Mouse (Mus musculus): ENCODE data around the gene Slc16a14. TPM values are rescaled to one million over a fixed set of nuclear protein-coding genes. Genes with fewer than 3 reads are reported as not detected.

The Slc16a14 gene
- polyA plus RNA-seq, 1 experiment from 2014 or later, result 0.60 TPM

DNA sequence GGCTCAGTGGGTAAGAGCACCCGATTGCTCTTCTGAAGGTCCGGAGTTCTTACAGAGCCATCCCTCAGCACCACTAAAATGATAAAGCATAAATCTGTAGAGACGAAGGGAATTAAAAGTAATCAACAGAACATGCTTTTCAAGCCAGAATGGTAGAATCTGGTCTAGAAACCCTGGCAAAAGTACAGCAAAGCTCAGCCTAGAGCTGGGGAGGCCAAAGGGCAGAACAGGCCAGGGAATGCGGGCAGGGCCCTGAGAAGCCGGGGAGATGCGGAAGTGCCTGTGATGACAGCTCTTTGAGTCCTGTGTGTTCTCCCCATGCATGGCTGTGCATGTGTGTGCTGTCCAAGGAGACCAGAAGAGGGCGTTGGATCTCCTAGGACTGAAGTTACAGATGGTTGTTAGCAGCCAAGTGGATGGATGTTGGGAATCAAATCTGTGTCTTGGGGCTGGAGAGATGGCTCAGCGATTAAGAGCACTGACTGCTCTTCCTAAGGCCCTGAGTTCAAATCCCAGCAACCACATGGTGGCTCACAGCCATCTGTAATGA, 55.3 kb downstream of the Slc16a14 start:
- no peak for ATAC-seq (ENCODE audit: insufficient number of reproducible peaks, low FRiP score, low TSS enrichment, low read depth)
- WGBS, result 94% methylated on average over 8 of the region's 8 CpGs

DNA sequence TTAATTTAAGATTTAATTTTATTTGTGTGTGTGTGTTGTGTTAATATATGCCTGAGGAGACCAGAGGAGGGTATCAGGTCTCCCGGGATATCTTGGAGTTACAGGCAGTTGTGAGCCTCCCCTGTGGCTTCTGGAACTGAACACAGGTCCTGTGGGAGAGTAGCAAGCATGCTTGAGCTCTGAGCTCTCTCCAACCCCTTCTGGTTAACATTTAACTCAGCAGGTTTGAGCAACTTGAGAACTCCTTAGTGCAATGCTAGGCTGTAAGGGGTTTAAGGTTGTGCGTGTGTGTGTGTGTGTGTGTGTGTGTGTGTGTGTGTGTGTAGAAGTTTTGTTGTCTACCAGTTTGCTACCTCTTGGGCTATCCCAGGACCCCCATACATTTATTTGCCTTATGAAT, 57.3 kb downstream of the Slc16a14 start:
- WGBS, result 83% methylated on average over 2 of the region's 2 CpGs
- H3K4me1 ChIP-seq, result no peaks in the 10 kb centered on the region
- H3K4me3 ChIP-seq, result no peak overlapping the region
- H3K9ac ChIP-seq, result no peak overlapping the region
- no peaks in the 10 kb centered on the region for H3K27me3 ChIP-seq
- no peak for ATAC-seq (ENCODE audit: insufficient number of reproducible peaks, low FRiP score, low TSS enrichment, low read depth)
- no peak overlapping the region for H3K27ac ChIP-seq
- H3K4me2 ChIP-seq, result no peak overlapping the region
- no peaks in the 10 kb centered on the region for H3K9me3 ChIP-seq
- H3K36me3 ChIP-seq, result no peaks in the 10 kb centered on the region

More for the DNA sequence above, 55.3 kb downstream of the Slc16a14 start:
- Histone ChIP-seq H3K36me3 (no peaks in the 10 kb centered on the region), H3K4me1 (no peaks in the 10 kb centered on the region), H3K4me3 (no peak overlapping the region), H3K27ac (no peak overlapping the region), H3K9ac (no peak overlapping the region), H3K9me3 (no peaks in the 10 kb centered on the region), H3K4me2 (no peak overlapping the region), H3K27me3 (no peaks in the 10 kb centered on the region)

DNA sequence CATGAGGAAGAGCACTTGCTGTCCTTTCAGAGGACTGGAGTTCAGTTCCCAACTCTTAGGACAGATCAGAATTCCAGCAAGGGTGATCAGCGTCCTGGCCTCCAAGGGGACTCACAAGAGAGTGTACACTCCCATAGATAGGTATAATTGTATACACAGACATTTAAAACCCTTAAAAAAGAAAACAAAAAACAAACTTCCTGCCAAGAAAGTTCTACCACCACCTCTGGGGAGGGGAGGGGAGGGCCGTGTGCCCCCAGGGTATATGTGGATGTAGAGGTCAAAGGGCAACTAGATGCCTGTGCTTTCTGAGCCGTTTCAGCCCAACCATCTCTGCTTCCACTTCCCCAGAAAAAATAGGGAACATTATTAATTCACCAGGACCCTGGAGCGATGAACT, 62.0 kb downstream of the Slc16a14 start:
- Histone ChIP-seq H3K4me2 (no peak overlapping the region), H3K9me3 (no peaks in the 10 kb centered on the region), H3K4me1 (no peaks in the 10 kb centered on the region), H3K9ac (no peak overlapping the region), H3K4me3 (no peak overlapping the region), H3K27ac (no peak overlapping the region), H3K27me3 (no peaks in the 10 kb centered on the region), H3K36me3 (no peaks in the 10 kb centered on the region)
- 54% methylated on average over 4 of the region's 4 CpGs for WGBS
- no peak for ATAC-seq (ENCODE audit: insufficient number of reproducible peaks, low FRiP score, low TSS enrichment, low read depth)

DNA sequence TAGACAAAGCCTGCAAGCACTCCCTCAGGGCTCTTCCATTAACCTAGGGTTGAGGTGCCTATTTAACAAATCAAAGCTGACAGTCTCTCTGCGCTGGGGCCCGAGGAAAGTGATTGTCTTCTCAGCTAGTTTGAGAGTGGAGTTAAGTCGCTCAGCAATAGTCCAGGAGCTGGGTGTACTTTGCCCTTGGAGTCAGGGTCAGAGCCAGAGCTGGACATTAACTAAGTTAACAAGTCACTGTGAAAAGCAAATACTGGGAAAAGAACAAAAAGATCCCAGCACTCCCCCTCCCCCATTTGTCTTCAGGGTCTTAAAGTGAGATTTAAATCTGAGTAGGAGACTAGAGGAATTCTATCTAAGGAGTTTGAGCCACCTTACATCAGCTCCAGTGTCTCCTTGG, 62.8 kb downstream of the Slc16a14 start:
- H3K27me3 ChIP-seq, result no peaks in the 10 kb centered on the region
- H3K4me2 ChIP-seq, result no peak overlapping the region
- H3K4me1 ChIP-seq, result no peaks in the 10 kb centered on the region
- no peaks in the 10 kb centered on the region for H3K36me3 ChIP-seq
- ATAC-seq (ENCODE audit: insufficient number of reproducible peaks, low FRiP score, low TSS enrichment, low read depth), result no peak
- H3K4me3 ChIP-seq, result no peak overlapping the region
- WGBS, result 21% methylated on average over 3 of the region's 3 CpGs
- no peak overlapping the region for H3K27ac ChIP-seq
- H3K9ac ChIP-seq, result no peak overlapping the region
- no peaks in the 10 kb centered on the region for H3K9me3 ChIP-seq

DNA sequence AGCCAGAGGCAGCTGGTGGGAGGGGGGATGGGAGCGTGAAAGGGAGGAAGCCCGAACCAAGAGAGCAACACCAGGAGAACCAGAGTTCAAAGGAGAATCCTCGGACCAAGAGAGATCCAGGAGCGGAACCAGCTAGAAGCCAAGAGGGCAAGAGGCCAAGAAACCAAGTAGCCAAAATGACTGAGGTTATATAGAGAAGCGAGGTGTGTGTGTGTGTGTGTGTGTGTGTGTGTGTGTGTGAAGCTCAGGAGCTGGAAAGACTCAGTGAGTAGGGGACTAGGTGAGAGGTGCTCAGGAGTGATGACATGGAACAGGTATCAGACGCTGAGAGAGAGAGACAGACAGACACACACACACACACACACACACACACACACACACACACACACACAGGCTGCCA, 63.8 kb downstream of the Slc16a14 start:
- no peaks in the 10 kb centered on the region for H3K9me3 ChIP-seq
- no peaks in the 10 kb centered on the region for H3K27me3 ChIP-seq
- WGBS, result 60% methylated on average over 6 of the region's 6 CpGs
- H3K9ac ChIP-seq, result no peak overlapping the region
- ATAC-seq (ENCODE audit: insufficient number of reproducible peaks, low FRiP score, low TSS enrichment, low read depth), result no peak
- no peaks in the 10 kb centered on the region for H3K36me3 ChIP-seq
- no peak overlapping the region for H3K4me2 ChIP-seq
- no peak overlapping the region for H3K4me3 ChIP-seq
- H3K4me1 ChIP-seq, result no peaks in the 10 kb centered on the region
- H3K27ac ChIP-seq, result no peak overlapping the region

DNA sequence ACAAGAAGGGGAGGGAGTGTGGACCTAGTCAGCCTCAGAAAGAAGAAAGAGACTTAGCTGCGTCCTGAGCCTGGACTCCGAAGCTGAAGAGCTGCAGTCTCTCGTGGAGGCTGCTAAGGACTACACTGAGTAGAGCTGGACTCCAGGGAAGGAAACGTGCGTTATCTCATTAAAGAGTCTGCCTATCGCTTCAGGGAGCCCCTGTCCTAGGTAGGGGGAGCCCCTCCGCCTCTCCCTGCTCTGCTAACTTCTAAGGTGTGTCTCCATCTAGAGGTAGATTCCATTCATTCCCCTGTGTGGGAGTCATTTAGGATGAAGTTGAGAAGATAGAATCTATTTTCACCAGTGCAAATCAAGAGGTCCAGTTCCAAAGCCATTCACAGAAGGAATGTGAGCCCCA, 65.4 kb downstream of the Slc16a14 start:
- 51% methylated on average over 7 of the region's 7 CpGs for WGBS
- no peak overlapping the region for H3K4me2 ChIP-seq

DNA sequence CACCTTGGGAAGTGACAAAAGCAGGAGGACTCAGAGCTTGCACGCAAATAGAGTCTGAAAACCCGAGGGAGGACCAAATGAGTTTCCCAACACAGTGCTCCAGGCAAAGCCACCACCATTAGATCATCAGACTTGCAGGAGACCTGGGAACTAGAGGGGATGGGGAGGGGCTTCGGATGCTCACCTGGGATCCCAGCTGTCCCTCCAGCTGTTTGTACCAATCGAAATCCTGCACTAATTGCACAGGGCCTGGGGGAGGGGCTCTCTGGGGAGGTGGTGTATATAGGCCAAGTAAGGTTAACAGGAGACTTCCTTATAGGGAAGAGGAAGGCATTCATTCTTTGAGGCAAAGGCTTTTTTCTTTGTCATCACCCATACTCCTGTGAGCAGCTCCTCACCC, 66.1 kb downstream of the Slc16a14 start:
- H3K4me2 ChIP-seq, result no peak overlapping the region
- ATAC-seq (ENCODE audit: insufficient number of reproducible peaks, low FRiP score, low TSS enrichment, low read depth), result no peak
- H3K4me1 ChIP-seq, result no peaks in the 10 kb centered on the region
- H3K27ac ChIP-seq, result no peak overlapping the region
- 56% methylated on average over 4 of the region's 4 CpGs for WGBS
- H3K36me3 ChIP-seq, result no peaks in the 10 kb centered on the region
- no peaks in the 10 kb centered on the region for H3K27me3 ChIP-seq
- H3K9ac ChIP-seq, result no peak overlapping the region
- no peaks in the 10 kb centered on the region for H3K9me3 ChIP-seq
- no peak overlapping the region for H3K4me3 ChIP-seq

More for the DNA sequence above, 65.4 kb downstream of the Slc16a14 start:
- H3K9me3 ChIP-seq, result no peaks in the 10 kb centered on the region
- H3K36me3 ChIP-seq, result no peaks in the 10 kb centered on the region
- ATAC-seq (ENCODE audit: insufficient number of reproducible peaks, low FRiP score, low TSS enrichment, low read depth), result no peak
- no peak overlapping the region for H3K4me3 ChIP-seq
- H3K27me3 ChIP-seq, result no peaks in the 10 kb centered on the region
- H3K9ac ChIP-seq, result no peak overlapping the region
- H3K4me1 ChIP-seq, result no peaks in the 10 kb centered on the region
- H3K27ac ChIP-seq, result no peak overlapping the region

DNA sequence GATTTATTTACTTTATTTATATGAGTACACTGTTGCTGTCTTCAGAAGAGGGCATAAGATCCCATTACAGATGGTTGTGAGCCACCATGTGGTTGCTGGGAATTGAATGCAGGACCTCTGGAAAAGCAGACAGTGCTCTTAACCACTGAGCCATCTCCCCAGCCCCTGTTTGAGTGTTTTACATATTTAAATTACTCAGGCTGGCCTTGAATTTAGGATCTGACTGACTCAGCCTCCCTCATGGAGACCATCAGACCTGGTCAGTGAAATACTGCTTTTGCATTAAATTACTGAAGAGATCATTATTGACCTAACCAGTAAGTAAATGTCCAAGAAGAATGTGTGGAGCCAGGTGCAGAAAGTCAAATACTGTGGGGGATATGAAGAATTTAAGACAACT, 66.6 kb downstream of the Slc16a14 start:
- no peaks in the 10 kb centered on the region for H3K36me3 ChIP-seq
- H3K9ac ChIP-seq, result no peak overlapping the region
- H3K27me3 ChIP-seq, result no peaks in the 10 kb centered on the region
- H3K9me3 ChIP-seq, result no peaks in the 10 kb centered on the region
- no peaks in the 10 kb centered on the region for H3K4me1 ChIP-seq
- H3K27ac ChIP-seq, result no peak overlapping the region
- no peak overlapping the region for H3K4me3 ChIP-seq
- ATAC-seq (ENCODE audit: insufficient number of reproducible peaks, low FRiP score, low TSS enrichment, low read depth), result no peak
- no peak overlapping the region for H3K4me2 ChIP-seq

DNA sequence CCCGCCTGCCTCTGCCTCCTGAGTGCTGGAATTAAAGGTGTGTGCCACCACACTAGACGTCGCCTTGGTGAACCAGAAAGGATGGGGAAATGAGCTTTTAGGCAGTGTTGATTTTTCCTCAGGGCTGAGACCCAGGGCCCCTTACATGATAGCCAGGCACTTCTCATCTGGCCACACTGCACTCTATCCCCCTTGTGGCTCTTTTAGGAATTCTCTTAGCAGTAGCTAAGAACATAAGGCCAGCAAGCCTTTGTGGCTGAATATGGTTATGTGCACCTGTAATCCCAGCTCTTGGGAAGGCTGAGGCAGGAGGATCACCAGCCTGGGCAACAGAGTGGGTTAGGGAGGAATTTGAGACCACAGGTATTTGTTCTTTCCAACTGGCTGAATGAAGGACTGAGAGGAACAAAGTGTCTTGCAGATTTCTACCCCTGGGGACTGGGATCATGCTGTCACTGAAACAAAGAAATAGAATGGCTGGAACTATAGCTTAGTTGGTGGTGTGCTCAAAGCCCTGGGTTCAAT, 68.2 kb downstream of the Slc16a14 start:
- Histone ChIP-seq H3K36me3 (no peaks in the 10 kb centered on the region), H3K4me1 (no peaks in the 10 kb centered on the region), H3K27ac (no peak overlapping the region), H3K4me3 (no peak overlapping the region), H3K27me3 (no peaks in the 10 kb centered on the region), H3K4me2 (no peak overlapping the region), H3K9me3 (no peaks in the 10 kb centered on the region), H3K9ac (no peak overlapping the region)
- ATAC-seq (ENCODE audit: insufficient number of reproducible peaks, low FRiP score, low TSS enrichment, low read depth), result no peak
- 96% methylated on average over 3 of the region's 3 CpGs for WGBS

DNA sequence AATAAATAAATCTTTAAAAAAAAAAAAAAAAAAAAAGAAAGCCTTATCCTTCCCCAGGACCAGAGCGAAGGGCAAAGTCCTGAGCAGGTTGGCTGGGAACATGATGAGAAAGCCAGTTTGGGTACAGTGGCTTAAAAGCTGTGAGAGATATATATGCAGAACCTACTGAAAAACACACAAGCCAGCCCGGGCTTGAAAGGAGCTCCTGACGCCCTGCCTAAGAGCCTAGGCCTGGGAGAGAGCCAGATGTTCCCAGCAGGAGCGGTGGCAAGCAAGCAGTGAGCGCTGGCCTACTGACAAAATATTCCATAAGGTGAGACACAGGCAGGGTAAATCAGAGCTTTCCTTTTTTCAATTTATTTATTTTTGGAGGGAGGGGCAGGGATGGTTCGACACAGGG, 68.7 kb downstream of the Slc16a14 start:
- Histone ChIP-seq H3K27ac (no peak overlapping the region), H3K27me3 (no peaks in the 10 kb centered on the region), H3K4me3 (no peak overlapping the region), H3K9ac (no peak overlapping the region), H3K9me3 (no peaks in the 10 kb centered on the region), H3K36me3 (no peaks in the 10 kb centered on the region), H3K4me1 (no peaks in the 10 kb centered on the region), H3K4me2 (no peak overlapping the region)
- 79% methylated on average over 6 of the region's 6 CpGs for WGBS
- ATAC-seq (ENCODE audit: insufficient number of reproducible peaks, low FRiP score, low TSS enrichment, low read depth), result no peak

DNA sequence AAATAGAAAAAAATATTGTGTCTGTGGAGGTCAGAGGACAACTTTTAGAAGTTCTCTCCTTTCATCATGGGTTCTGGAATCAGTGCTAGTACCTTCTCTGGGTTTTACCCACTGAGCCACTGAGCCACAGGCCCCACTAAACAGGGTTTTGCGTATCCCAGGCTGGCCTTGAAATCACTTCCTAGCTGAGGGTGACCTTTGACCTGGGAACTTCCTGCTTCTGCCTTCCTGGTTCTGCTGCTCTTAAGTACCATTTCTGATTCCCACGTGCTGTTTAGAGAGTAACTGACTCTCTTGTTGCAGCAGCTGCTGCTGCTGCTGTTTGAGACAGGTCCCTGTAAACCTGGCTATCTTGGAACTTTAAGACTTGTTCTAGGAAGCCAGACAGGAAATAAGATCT, 70.3 kb downstream of the Slc16a14 start:
- no peaks in the 10 kb centered on the region for H3K36me3 ChIP-seq
- H3K9me3 ChIP-seq, result no peaks in the 10 kb centered on the region
- no peak overlapping the region for H3K27ac ChIP-seq
- no peak overlapping the region for H3K4me2 ChIP-seq
- no peak for ATAC-seq (ENCODE audit: insufficient number of reproducible peaks, low FRiP score, low TSS enrichment, low read depth)
- H3K4me1 ChIP-seq, result no peaks in the 10 kb centered on the region
- no peaks in the 10 kb centered on the region for H3K27me3 ChIP-seq
- H3K9ac ChIP-seq, result no peak overlapping the region
- 45% methylated on average over 2 of the region's 2 CpGs for WGBS
- no peak overlapping the region for H3K4me3 ChIP-seq

DNA sequence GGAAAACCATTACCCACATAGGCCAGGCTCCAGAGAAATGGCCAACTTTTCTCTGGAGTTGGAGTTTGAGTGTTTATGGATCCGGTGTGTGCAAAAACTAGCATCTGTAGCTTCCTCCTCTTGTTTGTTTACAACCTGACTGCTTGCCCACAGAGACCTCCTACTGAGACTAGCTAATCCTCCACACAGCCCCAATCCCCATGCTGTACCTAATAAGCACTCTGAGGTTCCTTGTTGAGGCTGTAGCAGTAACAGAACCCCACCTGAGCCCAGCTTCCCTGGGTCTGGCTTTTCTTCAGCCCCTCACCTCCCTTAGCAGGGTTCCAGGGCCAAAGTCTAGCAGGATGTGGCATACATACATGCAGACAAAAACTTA, 73.7 kb downstream of the Slc16a14 start:
- no peak for ATAC-seq (ENCODE audit: insufficient number of reproducible peaks, low FRiP score, low TSS enrichment, low read depth)
- Histone ChIP-seq H3K4me2 (no peak overlapping the region), H3K9me3 (no peaks in the 10 kb centered on the region), H3K4me1 (no peaks in the 10 kb centered on the region), H3K27me3 (no peaks in the 10 kb centered on the region), H3K4me3 (no peak overlapping the region), H3K27ac (no peak overlapping the region), H3K9ac (no peak overlapping the region), H3K36me3 (no peaks in the 10 kb centered on the region)
- 64% methylated on average over 1 of the region's 1 CpGs for WGBS

Data from limb, embryonic 15.5 days (tissue).